In the genomic region with DNA sequence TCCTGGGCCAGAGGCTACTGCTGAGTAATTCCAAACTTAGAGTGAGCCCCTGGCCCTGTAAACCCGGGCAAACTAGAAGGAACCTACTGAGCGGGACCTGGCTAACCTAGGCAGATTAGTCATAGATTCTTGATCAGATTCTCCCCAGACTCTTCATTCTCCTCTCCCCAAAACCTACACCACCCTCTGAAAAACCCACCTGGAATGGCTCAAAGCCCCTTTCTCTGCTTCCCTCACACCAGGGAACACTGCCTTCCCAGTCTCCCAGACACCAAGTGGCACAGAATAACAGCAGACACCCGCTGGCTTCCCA, we compare ENCODE assay signal across 7 mouse cellular contexts. TPM values are rescaled to one million over a fixed set of nuclear protein-coding genes. Genes with fewer than 3 reads are reported as not detected.
DNase-seq lines count a peak whose midpoint lies in the region; ATAC-seq and TF ChIP-seq lines count a peak whose summit lies in the region.

No protein-coding gene starts in this region.

- DNase-seq in lung, postnatal 25 days (ENCODE audit: low spot score) = no peak
- DNase-seq in cerebellum, postnatal 14 days = no peak
- no peak for DNase-seq in gastrocnemius, adult 18-20 months (ENCODE audit: low spot score)

- H3K4me3 ChIP-seq in lung, embryonic 15.5 days = peak overlapping the region; percentile 69
- H3K4me3 ChIP-seq in forebrain, embryonic 13.5 days = peak overlapping the region; percentile 79
- H3K4me3 ChIP-seq in limb, embryonic 12.5 days (replicated peaks) = peak overlapping the region; percentile 73
- peak overlapping the region; percentile 92 for H3K4me3 ChIP-seq in olfactory bulb, adult 2 months (ENCODE audit: insufficient read depth, low read depth, low read length)

- H3K36me3 ChIP-seq in lung, embryonic 15.5 days = peaks cover 14% of the 10 kb centered on the region; the same call in 1 of the 2 replicates
- peaks cover 22% of the 10 kb centered on the region for H3K36me3 ChIP-seq in forebrain, embryonic 13.5 days (ENCODE audit: poor library complexity, severe bottlenecking)
- H3K36me3 ChIP-seq in limb, embryonic 12.5 days = peaks cover 44% of the 10 kb centered on the region

- no peak for TF ChIP-seq POLR2A in olfactory bulb, adult 2 months (IDR thresholded peaks at IDR 0.05; ENCODE audit: insufficient read depth, low read depth, low read length)

- peak overlapping the region; percentile 63 for H3K4me2 ChIP-seq in lung, embryonic 15.5 days
- H3K4me2 ChIP-seq in forebrain, embryonic 13.5 days = peak overlapping the region; percentile 79
- peak overlapping the region; percentile 90 for H3K4me2 ChIP-seq in limb, embryonic 12.5 days

- no peaks in the 10 kb centered on the region for H3K9me3 ChIP-seq in lung, embryonic 15.5 days
- H3K9me3 ChIP-seq in forebrain, embryonic 13.5 days (replicated peaks) = no peaks in the 10 kb centered on the region
- H3K9me3 ChIP-seq in limb, embryonic 12.5 days = no peaks in the 10 kb centered on the region

- 38% methylated on average over 3 of the region's 3 CpGs for WGBS in lung, embryonic 15.5 days
- 19% methylated on average over 3 of the region's 3 CpGs for WGBS in forebrain, embryonic 13.5 days
- WGBS in limb, embryonic 12.5 days = 38% methylated on average over 3 of the region's 3 CpGs
- 9% methylated on average over 3 of the region's 3 CpGs for WGBS in olfactory bulb, adult 2 months

- H3K27me3 ChIP-seq in lung, embryonic 15.5 days = no peaks in the 10 kb centered on the region
- H3K27me3 ChIP-seq in forebrain, embryonic 13.5 days = no peaks in the 10 kb centered on the region
- no peaks in the 10 kb centered on the region for H3K27me3 ChIP-seq in limb, embryonic 12.5 days

- ATAC-seq in lung, embryonic 15.5 days (ENCODE audit: borderline replicate concordance, extremely low read depth, low FRiP score, low TSS enrichment) = no peak
- no peak for ATAC-seq in forebrain, embryonic 13.5 days
- ATAC-seq in limb, embryonic 12.5 days (ENCODE audit: insufficient number of reproducible peaks, insufficient read depth, low FRiP score, low TSS enrichment, low read depth) = no peak

- peak overlapping the region; percentile 75 for H3K9ac ChIP-seq in lung, embryonic 15.5 days
- peak overlapping the region; percentile 93 for H3K9ac ChIP-seq in forebrain, embryonic 13.5 days
- peak overlapping the region; percentile 78 for H3K9ac ChIP-seq in limb, embryonic 12.5 days (replicated peaks)

- 0 out of 2 replicates have a peak overlapping the region, but pooled peaks have one; percentile 92 for H3K27ac ChIP-seq in lung, embryonic 15.5 days
- peak overlapping the region; percentile 99 for H3K27ac ChIP-seq in forebrain, embryonic 13.5 days
- peak overlapping the region; percentile 95 for H3K27ac ChIP-seq in limb, embryonic 12.5 days
- peak overlapping the region; percentile 87 for H3K27ac ChIP-seq in olfactory bulb, adult 2 months (ENCODE audit: insufficient read depth, low read depth, low read length)

- no peak for TF ChIP-seq CTCF in olfactory bulb, adult 2 months (IDR thresholded peaks at IDR 0.05; ENCODE audit: insufficient read depth, low read depth, low read length)

- peaks cover 72% of the 10 kb centered on the region for H3K4me1 ChIP-seq in lung, embryonic 15.5 days
- peaks cover 95% of the 10 kb centered on the region for H3K4me1 ChIP-seq in forebrain, embryonic 13.5 days
- peaks cover 70% of the 10 kb centered on the region for H3K4me1 ChIP-seq in limb, embryonic 12.5 days (replicated peaks)
- H3K4me1 ChIP-seq in olfactory bulb, adult 2 months (ENCODE audit: control insufficient read depth, insufficient read depth, low read length) = peaks cover 53% of the 10 kb centered on the region

RNA-seq across cellular contexts. Expression of a gene that starts 18.7 kb away (rescaled TPM):
- polyA plus RNA-seq in lung, embryonic 15.5 days (2015; fragmentation: Nextera tagmentation; extraction: Ambion mirVana) = 36.1 and 37.1 TPM in 2 replicates
- polyA plus RNA-seq in forebrain, embryonic 13.5 days (2015; fragmentation: Nextera tagmentation; extraction: Ambion mirVana) = 65.3 and 79.4 TPM in 2 replicates
- 36.0 and 38.6 TPM in 2 replicates for polyA plus RNA-seq in limb, embryonic 12.5 days (2016; fragmentation: Nextera tagmentation; extraction: Ambion mirVana)
- 65.6 and 107 TPM in 2 replicates for polyA plus RNA-seq in olfactory bulb, adult 2 months (2012; ENCODE audit: insufficient read depth, insufficient read length, low replicate concordance, missing spikeins)
- 10 to 100 TPM; 10.9 to 13.4 TPM for total RNA-seq in gastrocnemius, adult 18-20 months (2021)
